Mouse (Mus musculus) heart, adult 2 months (tissue): ENCODE measurements around the gene Cntnap5c.

Experiments used
- CTCF ChIP-seq: fragments of 200-600 bp; IDR thresholded peaks from 2 replicates; pipeline ENCODE4 v1.8.1; 2022; ENCODE audit warnings: antibody characterized with exemption, mild to moderate bottlenecking, moderate library complexity
- EP300 ChIP-seq: fragments of 200-500 bp; IDR thresholded peaks from 2 replicates; pipeline ENCODE4 v1.6.1; 2011; ENCODE audit warnings: low read depth, low read length, control low read depth; ENCODE audit not compliant: insufficient read depth

DNA sequence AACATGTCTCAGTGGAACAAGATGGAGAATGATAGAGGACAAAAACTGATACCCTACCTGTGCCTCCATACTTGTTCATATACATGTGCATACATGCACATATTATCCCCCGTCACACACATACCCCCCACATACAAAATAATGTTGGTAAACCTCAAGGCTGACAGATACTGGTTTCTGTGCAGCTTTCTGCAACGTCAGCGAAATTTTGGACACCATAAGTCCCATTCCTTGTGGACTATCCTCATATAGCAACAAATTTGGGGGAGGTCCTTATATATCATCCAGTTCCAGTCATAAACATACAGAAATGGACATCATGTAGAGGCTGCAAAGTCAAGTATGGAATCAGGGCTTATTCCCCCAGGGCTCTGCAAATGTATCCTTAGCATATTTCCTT, 338.5 kb downstream of the Cntnap5c start:
- TF ChIP-seq CTCF = no peak
- no peak for TF ChIP-seq EP300
